Mouse (Mus musculus): Measurements from ENCODE around the gene Rnf220. TPM values are rescaled to one million over a fixed set of nuclear protein-coding genes. Genes with fewer than 3 reads are reported as not detected.
A peak's percentile ranks its signal among the peaks of the same experiment; 100 is the strongest.

The Rnf220 gene
- polyA plus RNA-seq, 1 experiment from 2014 or later = 56.3 TPM

- Histone ChIP-seq H3K36me3 (ENCODE audit: control insufficient read depth, insufficient read depth, low read length) (no peaks in the 10 kb centered on the region), H3K4me3 (ENCODE audit: low read depth, low read length) (no peak overlapping the region), H3K27me3 (replicated peaks; ENCODE audit: control insufficient read depth, insufficient read depth, low read length) (no peaks in the 10 kb centered on the region), H3K4me1 (ENCODE audit: control insufficient read depth, insufficient read depth, low read length) (no peaks in the 10 kb centered on the region), H3K9me3 (ENCODE audit: control insufficient read depth, low read length) (no peaks in the 10 kb centered on the region), H3K9ac (ENCODE audit: low read depth, low read length) (no peak overlapping the region), H3K4me2 (ENCODE audit: low read depth, low read length) (no peak overlapping the region), H3K27ac (replicated peaks; ENCODE audit: low read depth, low read length) (no peak overlapping the region)
- 26% methylated on average over 1 of the region's 1 CpGs for WGBS
- peak; percentile 67 for DNase-seq (ENCODE audit: low spot score)
- peak; percentile 63; the same call in 1 of the 2 replicates for ATAC-seq (ENCODE audit: low read depth)
These were observed 31.1 kb upstream of the Rnf220 start for GRCm38 (mm10) chr4:117527952-117528351.

GRCm38 (mm10) chr4:117527116-117527899 is 30.5 kb upstream of the Rnf220 start:
- ATAC-seq (ENCODE audit: low read depth) (no peak), DNase-seq (ENCODE audit: low spot score) (no peak)
- Histone ChIP-seq H3K27me3 (replicated peaks; ENCODE audit: control insufficient read depth, insufficient read depth, low read length) (no peaks in the 10 kb centered on the region), H3K9me3 (ENCODE audit: control insufficient read depth, low read length) (no peaks in the 10 kb centered on the region), H3K4me3 (ENCODE audit: low read depth, low read length) (no peak overlapping the region), H3K9ac (ENCODE audit: low read depth, low read length) (no peak overlapping the region; the same call in 1 of the 2 replicates), H3K36me3 (ENCODE audit: control insufficient read depth, insufficient read depth, low read length) (no peaks in the 10 kb centered on the region), H3K27ac (replicated peaks; ENCODE audit: low read depth, low read length) (no peak overlapping the region), H3K4me1 (ENCODE audit: control insufficient read depth, insufficient read depth, low read length) (no peaks in the 10 kb centered on the region), H3K4me2 (ENCODE audit: low read depth, low read length) (no peak overlapping the region)
- WGBS = 57% methylated on average over 9 of the region's 9 CpGs

GRCm38 (mm10) chr4:117525990-117526389 is 29.1 kb upstream of the Rnf220 start:
- H3K27me3 ChIP-seq (replicated peaks; ENCODE audit: control insufficient read depth, insufficient read depth, low read length) = no peaks in the 10 kb centered on the region
- no peak overlapping the region for H3K4me3 ChIP-seq (ENCODE audit: low read depth, low read length)
- WGBS = 89% methylated on average over 5 of the region's 5 CpGs
- DNase-seq (ENCODE audit: low spot score) = no peak
- H3K27ac ChIP-seq (replicated peaks; ENCODE audit: low read depth, low read length) = no peak overlapping the region
- no peaks in the 10 kb centered on the region for H3K9me3 ChIP-seq (ENCODE audit: control insufficient read depth, low read length)
- H3K36me3 ChIP-seq (ENCODE audit: control insufficient read depth, insufficient read depth, low read length) = no peaks in the 10 kb centered on the region
- no peaks in the 10 kb centered on the region for H3K4me1 ChIP-seq (ENCODE audit: control insufficient read depth, insufficient read depth, low read length)
- no peak overlapping the region for H3K4me2 ChIP-seq (ENCODE audit: low read depth, low read length)
- ATAC-seq (ENCODE audit: low read depth) = no peak
- H3K9ac ChIP-seq (ENCODE audit: low read depth, low read length) = no peak overlapping the region

GRCm38 (mm10) chr4:117521350-117521749 is 24.5 kb upstream of the Rnf220 start:
- no peak for ATAC-seq (ENCODE audit: low read depth)
- H3K9ac ChIP-seq (ENCODE audit: low read depth, low read length) = no peak overlapping the region
- H3K4me1 ChIP-seq (ENCODE audit: control insufficient read depth, insufficient read depth, low read length) = no peaks in the 10 kb centered on the region
- no peaks in the 10 kb centered on the region for H3K9me3 ChIP-seq (ENCODE audit: control insufficient read depth, low read length)
- H3K27ac ChIP-seq (replicated peaks; ENCODE audit: low read depth, low read length) = no peak overlapping the region
- H3K27me3 ChIP-seq (replicated peaks; ENCODE audit: control insufficient read depth, insufficient read depth, low read length) = no peaks in the 10 kb centered on the region
- no peak for DNase-seq (ENCODE audit: low spot score)
- H3K36me3 ChIP-seq (ENCODE audit: control insufficient read depth, insufficient read depth, low read length) = no peaks in the 10 kb centered on the region
- H3K4me2 ChIP-seq (ENCODE audit: low read depth, low read length) = no peak overlapping the region
- H3K4me3 ChIP-seq (ENCODE audit: low read depth, low read length) = no peak overlapping the region
- WGBS = 73% methylated on average over 2 of the region's 2 CpGs

GRCm38 (mm10) chr4:117518246-117518645 is 21.4 kb upstream of the Rnf220 start:
- Histone ChIP-seq H3K4me3 (ENCODE audit: low read depth, low read length) (no peak overlapping the region), H3K4me1 (ENCODE audit: control insufficient read depth, insufficient read depth, low read length) (no peaks in the 10 kb centered on the region), H3K27ac (replicated peaks; ENCODE audit: low read depth, low read length) (no peak overlapping the region), H3K36me3 (ENCODE audit: control insufficient read depth, insufficient read depth, low read length) (no peaks in the 10 kb centered on the region), H3K9me3 (ENCODE audit: control insufficient read depth, low read length) (no peaks in the 10 kb centered on the region), H3K27me3 (replicated peaks; ENCODE audit: control insufficient read depth, insufficient read depth, low read length) (no peaks in the 10 kb centered on the region), H3K4me2 (ENCODE audit: low read depth, low read length) (no peak overlapping the region), H3K9ac (ENCODE audit: low read depth, low read length) (no peak overlapping the region)
- ATAC-seq (ENCODE audit: low read depth) (no peak), DNase-seq (ENCODE audit: low spot score) (no peak)
- 88% methylated on average over 4 of the region's 4 CpGs for WGBS

GRCm38 (mm10) chr4:117499043-117499442 is 2.2 kb upstream of the Rnf220 start:
- Histone ChIP-seq H3K27ac (replicated peaks; ENCODE audit: low read depth, low read length) (no peak overlapping the region), H3K4me2 (ENCODE audit: low read depth, low read length) (no peak overlapping the region), H3K4me3 (ENCODE audit: low read depth, low read length) (no peak overlapping the region), H3K4me1 (ENCODE audit: control insufficient read depth, insufficient read depth, low read length) (peaks cover 19% of the 10 kb centered on the region; the same call in 1 of the 2 replicates), H3K36me3 (ENCODE audit: control insufficient read depth, insufficient read depth, low read length) (no peaks in the 10 kb centered on the region), H3K9me3 (ENCODE audit: control insufficient read depth, low read length) (peaks cover 6% of the 10 kb centered on the region; the same call in 1 of the 2 replicates), H3K9ac (ENCODE audit: low read depth, low read length) (no peak overlapping the region), H3K27me3 (replicated peaks; ENCODE audit: control insufficient read depth, insufficient read depth, low read length) (peaks cover 35% of the 10 kb centered on the region)
- WGBS = 84% methylated on average over 8 of the region's 8 CpGs
- ATAC-seq (ENCODE audit: low read depth) (no peak), DNase-seq (ENCODE audit: low spot score) (no peak)

GRCm38 (mm10) chr4:117495869-117496401 is 917 bp downstream of the Rnf220 start:
- Histone ChIP-seq H3K9ac (ENCODE audit: low read depth, low read length) (peak overlapping the region; percentile 50), H3K4me3 (ENCODE audit: low read depth, low read length) (peak overlapping the region; percentile 47), H3K4me2 (ENCODE audit: low read depth, low read length) (peak overlapping the region; percentile 90), H3K36me3 (ENCODE audit: control insufficient read depth, insufficient read depth, low read length) (no peaks in the 10 kb centered on the region), H3K9me3 (ENCODE audit: control insufficient read depth, low read length) (no peaks in the 10 kb centered on the region), H3K27ac (replicated peaks; ENCODE audit: low read depth, low read length) (no peak overlapping the region), H3K4me1 (ENCODE audit: control insufficient read depth, insufficient read depth, low read length) (peaks cover 19% of the 10 kb centered on the region; the same call in 1 of the 2 replicates), H3K27me3 (replicated peaks; ENCODE audit: control insufficient read depth, insufficient read depth, low read length) (peaks cover 62% of the 10 kb centered on the region)
- WGBS = under 1% methylated on average over 33 of the region's 33 CpGs
- DNase-seq (ENCODE audit: low spot score) (no peak), ATAC-seq (ENCODE audit: low read depth) (no peak)

GRCm38 (mm10) chr4:117494911-117495501 is 1.8 kb downstream of the Rnf220 start:
- ATAC-seq (ENCODE audit: low read depth) = no peak
- Histone ChIP-seq H3K4me3 (ENCODE audit: low read depth, low read length) (peak overlapping the region; percentile 47), H3K9ac (ENCODE audit: low read depth, low read length) (peak overlapping the region; percentile 49), H3K27ac (replicated peaks; ENCODE audit: low read depth, low read length) (no peak overlapping the region), H3K36me3 (ENCODE audit: control insufficient read depth, insufficient read depth, low read length) (no peaks in the 10 kb centered on the region), H3K9me3 (ENCODE audit: control insufficient read depth, low read length) (no peaks in the 10 kb centered on the region), H3K4me2 (ENCODE audit: low read depth, low read length) (peak overlapping the region; percentile 90), H3K27me3 (replicated peaks; ENCODE audit: control insufficient read depth, insufficient read depth, low read length) (peaks cover 71% of the 10 kb centered on the region), H3K4me1 (ENCODE audit: control insufficient read depth, insufficient read depth, low read length) (peaks cover 19% of the 10 kb centered on the region; the same call in 1 of the 2 replicates)
- 1% methylated on average over 44 of the region's 47 CpGs for WGBS
- no peak for DNase-seq (ENCODE audit: low spot score)

Measured in embryonic facial prominence, embryonic 14.5 days (tissue).